Mouse (Mus musculus) urinary bladder, postnatal 25 days (tissue): ENCODE measurements at regions not wholly inside any gene's neighbourhood (a gene's known extent, or its start where the extent isn't known, plus 50 kb on each side); places are given as distances from the start of the nearest gene placed in this dataset.

Source experiments
- DNase-seq: peaks from one replicate; pipeline ENCODE4 v3.0.0; 2022; ENCODE audit warnings: low spot score

- DNase-seq, result no peak
These were observed 232.0 kb downstream of the Wdr72 start for GRCm38 (mm10) chr9:74342176-74342575.

GRCm38 (mm10) chr9:74345027-74345426 is 234.9 kb downstream of the Wdr72 start:
- no peak for DNase-seq

GRCm38 (mm10) chr9:74348776-74349175 is 238.6 kb downstream of the Wdr72 start:
- DNase-seq, result no peak

GRCm38 (mm10) chr9:74365930-74366438 is 255.8 kb downstream of the Wdr72 start:
- no peak for DNase-seq

GRCm38 (mm10) chr9:74376191-74376590 is 266.0 kb downstream of the Wdr72 start:
- DNase-seq, result no peak

GRCm38 (mm10) chr9:74377204-74377603 is 267.0 kb downstream of the Wdr72 start:
- DNase-seq, result no peak

GRCm38 (mm10) chr9:74384206-74384896 is 274.2 kb downstream of the Wdr72 start:
- DNase-seq, result no peak

- no peak for DNase-seq
These were observed 315.4 kb downstream of the Wdr72 start for GRCm38 (mm10) chr9:74425594-74425993.

- DNase-seq, result no peak
These were observed 339.8 kb downstream of the Wdr72 start for GRCm38 (mm10) chr9:74449981-74450380.

- DNase-seq, result no peak
These were observed 350.9 kb downstream of the Wdr72 start for GRCm38 (mm10) chr9:74461084-74461483.

GRCm38 (mm10) chr9:74476830-74477229 is 366.7 kb downstream of the Wdr72 start:
- DNase-seq, result no peak

GRCm38 (mm10) chr9:74479273-74479672 is 369.1 kb downstream of the Wdr72 start:
- no peak for DNase-seq

- DNase-seq, result no peak
These were observed 347.8 kb upstream of the Onecut1 start for GRCm38 (mm10) chr9:74513887-74514286.

GRCm38 (mm10) chr9:74528550-74528949 is 333.2 kb upstream of the Onecut1 start:
- DNase-seq, result no peak

- DNase-seq, result peak; percentile 43
These were observed 331.4 kb upstream of the Onecut1 start for GRCm38 (mm10) chr9:74530317-74530716.

- DNase-seq, result no peak
These were observed 331.0 kb upstream of the Onecut1 start for GRCm38 (mm10) chr9:74530748-74531147.

GRCm38 (mm10) chr9:74531986-74532385 is 329.7 kb upstream of the Onecut1 start:
- DNase-seq, result no peak

GRCm38 (mm10) chr9:74534976-74535375 is 326.7 kb upstream of the Onecut1 start:
- DNase-seq, result no peak

- DNase-seq, result no peak
These were observed 305.6 kb upstream of the Onecut1 start for GRCm38 (mm10) chr9:74556116-74556515.

GRCm38 (mm10) chr9:74592757-74593156 is 269.0 kb upstream of the Onecut1 start:
- DNase-seq, result no peak

GRCm38 (mm10) chr9:74593970-74594369 is 267.8 kb upstream of the Onecut1 start:
- DNase-seq, result no peak

GRCm38 (mm10) chr9:74604415-74604814 is 257.3 kb upstream of the Onecut1 start:
- no peak for DNase-seq

GRCm38 (mm10) chr9:74621957-74622356 is 239.8 kb upstream of the Onecut1 start:
- DNase-seq, result no peak

GRCm38 (mm10) chr9:74645394-74645793 is 216.3 kb upstream of the Onecut1 start:
- no peak for DNase-seq
